Mouse (Mus musculus) CH12.LX (cell line): ENCODE data around the gene Nrp2.

Experiments used
- BHLHE40 ChIP-seq: IDR thresholded peaks from 2 replicates; pipeline ENCODE4 v1.6.1; 2011; ENCODE audit warnings: mild to moderate bottlenecking, low read depth, low read length, improper control_type of control experiment
- CHD1 ChIP-seq: IDR thresholded peaks from 2 replicates; pipeline ENCODE4 v1.6.1; 2012; ENCODE audit warnings: low read depth, low read length, improper control_type of control experiment, inconsistent platforms
- CTCF ChIP-seq, 2 experiments: IDR thresholded peaks in 1 of 2; conservative IDR thresholded peaks in 1 of 2; 2 replicates each; pipeline ENCODE4 v1.5.1; 2011 to 2012; ENCODE audit warnings: low read depth in 2 of 2, low read length in 2 of 2, improper control_type of control experiment in 1 of 2, inconsistent platforms in 1 of 2, mild to moderate bottlenecking in 1 of 2, moderate library complexity in 1 of 2
- EP300 ChIP-seq: IDR thresholded peaks from 2 replicates; pipeline ENCODE4 v1.6.1; 2011; ENCODE audit warnings: low read length, improper control_type of control experiment
- IRF4 ChIP-seq: IDR thresholded peaks from 2 replicates; pipeline ENCODE4 v1.6.1; 2014; ENCODE audit warnings: low read depth, mild to moderate bottlenecking, inconsistent platforms, low read length, improper control_type of control experiment
- JUND ChIP-seq: conservative IDR thresholded peaks from 2 replicates; pipeline ENCODE4 v1.6.1; 2011; ENCODE audit warnings: low read depth, low read length, improper control_type of control experiment
- MAFK ChIP-seq: IDR thresholded peaks from 2 replicates; pipeline ENCODE4 v1.6.1; 2011; ENCODE audit warnings: low read length, improper control_type of control experiment; ENCODE audit not compliant: insufficient replicate concordance
- POLR2A ChIP-seq: IDR thresholded peaks from 2 replicates; pipeline ENCODE4 v1.6.1; 2011; ENCODE audit warnings: low read depth, mild to moderate bottlenecking, improper control_type of control experiment, low read length
- TCF12 ChIP-seq: IDR thresholded peaks from 2 replicates; pipeline ENCODE4 v1.6.1; 2014; ENCODE audit warnings: low read depth, mild to moderate bottlenecking, inconsistent platforms, low read length, improper control_type of control experiment
- USF1 ChIP-seq: IDR thresholded peaks from 2 replicates; pipeline ENCODE4 v1.6.1; 2014; ENCODE audit warnings: low read depth, mild to moderate bottlenecking, inconsistent platforms, low read length, improper control_type of control experiment
- USF2 ChIP-seq: conservative IDR thresholded peaks from 2 replicates; pipeline ENCODE4 v1.6.1; 2011; ENCODE audit warnings: low read depth, low read length, improper control_type of control experiment
- ZC3H11A ChIP-seq: IDR thresholded peaks from 2 replicates; pipeline ENCODE4 v1.6.1; 2012; ENCODE audit warnings: low read depth, mild to moderate bottlenecking, inconsistent platforms, low read length, improper control_type of control experiment
- ZMIZ1 ChIP-seq: IDR thresholded peaks from 2 replicates; pipeline ENCODE4 v1.6.1; 2012; ENCODE audit warnings: low read depth, mild to moderate bottlenecking, inconsistent platforms, low read length, improper control_type of control experiment

GRCm38 (mm10) chr1:62748361-62748760 is 45.3 kb downstream of the Nrp2 start:
- TF ChIP-seq TCF12 = no peak
- no peak for TF ChIP-seq MAFK
- TF ChIP-seq CHD1 = no peak
- TF ChIP-seq IRF4 = no peak
- TF ChIP-seq EP300 = no peak
- no peak for TF ChIP-seq POLR2A
- TF ChIP-seq USF2 = no peak
- no peak for TF ChIP-seq BHLHE40
- no peak for TF ChIP-seq CTCF (conservative IDR thresholded peaks at IDR 0.05 in 1 of 2, IDR thresholded peaks at IDR 0.05 in 1 of 2; ENCODE audit: low read depth in 2 of 2, low read length in 2 of 2)
- no peak for TF ChIP-seq ZMIZ1
- TF ChIP-seq ZC3H11A = no peak
- no peak for TF ChIP-seq JUND
- TF ChIP-seq USF1 = no peak
